Mouse (Mus musculus) frontal cortex, postnatal 36 days (tissue): Measurements from ENCODE around the gene Zfp385b.
"Not testable (repeated sequence)": the region's sequence is repeated elsewhere in the genome, so short reads cannot be mapped to it uniquely, and the experiment has no call there.

Source experiments
- DNase-seq, 2 experiments: peaks; one replicate each; pipeline ENCODE4 v3.0.0; 2022; ENCODE audit warnings: low spot score in 2 of 2

Zfp385b gene

GRCm38 (mm10) chr2:77460011-77460410, 359.4 kb downstream of the Zfp385b start:
- no peak for DNase-seq

- no peak for DNase-seq
Observed at GRCm38 (mm10) chr2:77458431-77458830, 361.0 kb downstream of the Zfp385b start.

GRCm38 (mm10) chr2:77457120-77457519, 362.3 kb downstream of the Zfp385b start:
- no peak for DNase-seq

GRCm38 (mm10) chr2:77456602-77457001, 362.8 kb downstream of the Zfp385b start:
- DNase-seq: peak; percentile 28 to 35

GRCm38 (mm10) chr2:77454341-77454937, 365.0 kb downstream of the Zfp385b start:
- no peak for DNase-seq

GRCm38 (mm10) chr2:77453786-77454185, 365.7 kb downstream of the Zfp385b start:
- no peak for DNase-seq

GRCm38 (mm10) chr2:77450017-77450416, 369.4 kb downstream of the Zfp385b start:
- not testable (repeated sequence) for DNase-seq

GRCm38 (mm10) chr2:77448951-77449480, 370.4 kb downstream of the Zfp385b start:
- DNase-seq: no peak

GRCm38 (mm10) chr2:77444282-77444681, 375.2 kb downstream of the Zfp385b start:
- DNase-seq: no peak

- no peak for DNase-seq
Observed at GRCm38 (mm10) chr2:77440591-77440990, 378.8 kb downstream of the Zfp385b start.

- no peak for DNase-seq
Observed at GRCm38 (mm10) chr2:77436241-77436759, 383.1 kb downstream of the Zfp385b start.

GRCm38 (mm10) chr2:77419476-77419875, 400.0 kb downstream of the Zfp385b start:
- DNase-seq: no peak

- DNase-seq: no peak
Observed at GRCm38 (mm10) chr2:77418078-77418477, 401.4 kb downstream of the Zfp385b start.

- DNase-seq: no peak
Observed at GRCm38 (mm10) chr2:77412171-77412570, 407.3 kb downstream of the Zfp385b start.

- DNase-seq: no peak
Observed at GRCm38 (mm10) chr2:77411612-77412011, 407.8 kb downstream of the Zfp385b start.

GRCm38 (mm10) chr2:77409521-77410135, 409.8 kb downstream of the Zfp385b start:
- DNase-seq: no peak

GRCm38 (mm10) chr2:77408972-77409371, 410.5 kb downstream of the Zfp385b start:
- no peak for DNase-seq

GRCm38 (mm10) chr2:77402329-77402728, 417.1 kb downstream of the Zfp385b start:
- no peak for DNase-seq

- peak; percentile 17 to 41 for DNase-seq
Observed at GRCm38 (mm10) chr2:77401438-77402235, 417.8 kb downstream of the Zfp385b start.

- no peak for DNase-seq
Observed at GRCm38 (mm10) chr2:77393881-77394280, 425.6 kb downstream of the Zfp385b start.

- no peak for DNase-seq
Observed at GRCm38 (mm10) chr2:77388186-77388585, 431.3 kb downstream of the Zfp385b start.

- DNase-seq: peak; percentile 30 to 38
Observed at GRCm38 (mm10) chr2:77386515-77386914, 432.9 kb downstream of the Zfp385b start.
